Mouse (Mus musculus) thymus, adult 18-20 months (tissue): ENCODE results near the gene Camk1g.
A peak's percentile ranks its signal among the peaks of the same experiment; 100 is the strongest.

Experiments
- DNase-seq, 2 experiments: peaks; one replicate each; pipeline ENCODE4 v3.0.0; 2022; ENCODE audit warnings: mixed read lengths in 2 of 2

Camk1g gene

DNA sequence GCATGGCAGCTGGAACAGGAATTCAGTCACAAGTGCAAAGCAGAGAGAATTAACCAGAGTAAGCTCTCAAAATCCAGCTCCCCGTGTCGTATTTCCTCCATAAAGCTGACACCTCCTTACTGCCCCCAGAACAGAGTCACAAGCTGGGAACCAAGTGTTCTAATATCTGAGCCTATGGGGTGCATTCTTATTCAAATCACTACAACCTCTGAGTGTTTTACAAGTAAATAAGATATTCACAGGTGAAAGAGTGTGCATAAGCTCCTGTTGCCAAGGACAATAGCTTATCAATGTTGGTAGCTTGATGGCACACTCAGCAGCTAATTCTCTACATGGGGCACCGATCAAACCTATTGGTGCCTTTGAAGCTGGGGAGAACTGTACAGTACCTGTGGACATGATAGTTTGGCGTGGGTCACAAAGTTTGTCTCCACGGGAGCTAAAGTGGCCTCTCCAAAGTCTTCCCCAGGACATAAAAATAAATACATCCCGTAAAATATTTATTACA is 3.9 kb upstream of the Camk1g start:
- DNase-seq = no peak

- no peak for DNase-seq
Measured at GRCm38 (mm10) chr1:193369091-193369490, 1.0 kb downstream of the Camk1g start.

DNA sequence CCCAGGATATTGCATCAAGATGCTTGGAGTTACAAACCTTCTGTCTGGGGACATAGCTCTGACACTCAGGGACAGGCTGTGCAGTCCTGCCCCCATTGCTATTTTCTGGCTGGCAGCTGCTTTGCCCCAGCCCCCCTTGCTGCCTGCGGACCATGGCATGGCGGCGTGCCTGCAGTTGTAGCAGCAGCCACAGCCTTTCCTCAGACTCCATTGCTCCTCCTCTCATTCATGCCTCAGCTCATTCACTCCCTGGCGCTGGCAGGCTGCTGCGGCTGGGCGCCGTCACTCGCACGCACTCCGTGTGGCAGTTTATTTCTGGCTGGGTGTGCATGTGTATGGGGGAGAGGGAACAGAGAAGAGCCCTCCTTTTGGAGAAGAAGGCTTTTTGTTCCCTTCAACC is 2.0 kb downstream of the Camk1g start:
- DNase-seq = no peak

DNA sequence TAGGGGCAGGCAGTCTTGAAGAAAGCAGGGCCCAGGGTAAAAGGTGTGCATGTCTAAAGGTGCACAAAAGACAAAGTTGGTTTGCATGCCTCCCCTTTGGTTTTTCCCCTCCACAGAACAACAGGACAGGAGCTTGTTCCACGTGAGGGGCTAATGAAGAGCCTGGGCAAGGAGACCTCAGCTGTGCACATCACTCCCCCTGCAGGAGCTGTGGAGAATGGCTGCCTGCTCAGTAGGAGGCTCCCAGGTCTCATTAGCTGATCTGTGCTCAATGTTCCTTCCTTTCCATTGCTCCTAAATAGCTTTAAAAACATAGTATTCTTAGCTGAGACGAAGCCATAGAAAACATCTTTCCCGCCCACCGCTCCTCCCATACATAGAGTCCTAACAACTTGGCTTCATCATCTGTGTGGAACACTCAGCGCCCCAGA is 6.3 kb downstream of the Camk1g start:
- DNase-seq = peak in 1 of 2 experiments; percentile 52

DNA sequence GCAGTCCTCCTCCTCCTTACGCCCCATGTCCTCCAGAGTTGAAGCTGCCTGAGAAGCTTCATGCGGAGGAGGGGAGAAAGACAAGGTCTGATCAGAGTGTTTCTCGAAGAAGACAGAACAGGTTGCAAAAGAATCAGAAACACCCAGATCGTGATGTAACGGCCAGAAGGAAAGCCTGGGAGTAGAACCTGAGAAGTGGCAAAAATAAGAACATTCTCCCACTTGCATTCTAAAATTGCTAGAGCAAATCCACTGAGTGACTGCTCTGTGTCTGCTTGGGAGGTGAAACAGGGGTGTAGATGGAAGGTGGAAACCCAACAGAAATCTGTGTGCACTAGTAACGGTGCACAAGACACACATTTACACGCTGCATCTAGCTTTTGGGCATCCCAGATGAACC is 8.0 kb downstream of the Camk1g start:
- DNase-seq = no peak

DNA sequence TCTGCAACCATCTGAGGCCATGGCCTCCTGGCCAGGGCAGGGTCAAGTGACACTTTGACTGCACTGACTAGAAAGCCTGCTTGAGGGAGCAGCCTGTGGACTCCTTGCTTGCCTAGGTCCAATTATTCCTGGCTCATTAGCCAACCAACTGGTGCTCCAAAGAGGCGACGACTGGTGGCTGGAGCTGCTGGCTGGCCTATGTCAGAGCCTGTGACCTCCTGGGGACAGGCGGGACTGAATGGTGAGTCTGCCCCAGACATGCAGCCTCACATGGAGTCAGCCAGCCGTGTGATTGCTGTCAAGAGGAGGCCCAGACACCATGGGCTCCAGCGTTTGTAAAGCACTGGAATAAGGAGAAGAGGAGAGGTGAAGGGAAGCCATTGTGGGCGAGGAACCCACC is 8.9 kb downstream of the Camk1g start:
- no peak for DNase-seq

DNA sequence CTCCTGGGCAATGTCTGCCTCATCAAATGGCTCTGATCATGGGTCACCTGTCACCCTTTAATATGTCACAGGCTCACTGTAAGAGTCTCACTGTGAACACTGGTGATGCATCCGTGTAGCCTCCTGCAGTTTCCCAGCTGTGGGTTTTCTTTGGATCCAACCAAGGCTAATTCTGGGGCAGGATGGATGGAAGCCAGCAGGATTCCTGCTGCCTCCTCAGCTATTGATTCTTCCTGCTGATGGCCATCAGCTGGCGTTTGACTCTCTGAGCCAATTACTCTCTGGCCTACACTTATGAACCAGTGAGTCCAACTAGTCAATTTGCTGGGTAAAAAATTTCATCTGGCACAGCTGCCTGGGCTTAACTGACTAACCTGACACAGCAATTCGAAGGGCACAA is 10.9 kb downstream of the Camk1g start:
- DNase-seq = no peak

DNA sequence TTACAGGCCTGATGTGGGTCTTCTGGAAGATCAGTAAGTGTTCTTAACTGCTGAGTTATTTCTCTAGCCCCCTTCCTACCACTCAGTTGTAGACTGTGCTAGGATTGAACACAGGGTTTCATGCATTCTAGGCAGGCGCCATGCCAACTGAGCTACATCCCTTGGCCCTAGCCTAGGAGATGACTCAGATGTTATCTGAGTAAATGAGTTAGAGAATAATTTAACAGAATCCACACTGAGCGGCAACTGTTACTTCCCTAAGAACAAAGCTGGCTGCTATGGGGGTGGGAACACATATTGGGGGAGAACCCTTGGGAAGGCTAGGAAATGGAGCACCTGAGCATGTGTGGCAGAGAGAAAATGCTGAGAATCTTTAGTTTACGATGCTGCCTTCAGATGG is 18.5 kb downstream of the Camk1g start:
- no peak for DNase-seq

DNA sequence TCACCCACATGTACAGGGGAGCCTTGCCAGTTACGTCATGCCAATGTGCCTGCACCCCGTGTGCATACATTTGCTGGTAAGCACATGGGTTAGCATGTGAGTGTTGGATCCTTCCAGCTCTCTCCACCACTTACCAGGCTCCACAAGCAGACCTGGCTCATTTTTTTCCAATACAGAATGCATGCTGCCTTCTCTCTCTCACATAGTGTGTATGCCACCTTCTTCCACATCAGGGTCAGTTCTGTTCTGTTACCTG is 19.6 kb downstream of the Camk1g start:
- no peak for DNase-seq

GRCm38 (mm10) chr1:193349702-193350545 is 20.2 kb downstream of the Camk1g start:
- DNase-seq = peak in 1 of 2 experiments; percentile 43

DNA sequence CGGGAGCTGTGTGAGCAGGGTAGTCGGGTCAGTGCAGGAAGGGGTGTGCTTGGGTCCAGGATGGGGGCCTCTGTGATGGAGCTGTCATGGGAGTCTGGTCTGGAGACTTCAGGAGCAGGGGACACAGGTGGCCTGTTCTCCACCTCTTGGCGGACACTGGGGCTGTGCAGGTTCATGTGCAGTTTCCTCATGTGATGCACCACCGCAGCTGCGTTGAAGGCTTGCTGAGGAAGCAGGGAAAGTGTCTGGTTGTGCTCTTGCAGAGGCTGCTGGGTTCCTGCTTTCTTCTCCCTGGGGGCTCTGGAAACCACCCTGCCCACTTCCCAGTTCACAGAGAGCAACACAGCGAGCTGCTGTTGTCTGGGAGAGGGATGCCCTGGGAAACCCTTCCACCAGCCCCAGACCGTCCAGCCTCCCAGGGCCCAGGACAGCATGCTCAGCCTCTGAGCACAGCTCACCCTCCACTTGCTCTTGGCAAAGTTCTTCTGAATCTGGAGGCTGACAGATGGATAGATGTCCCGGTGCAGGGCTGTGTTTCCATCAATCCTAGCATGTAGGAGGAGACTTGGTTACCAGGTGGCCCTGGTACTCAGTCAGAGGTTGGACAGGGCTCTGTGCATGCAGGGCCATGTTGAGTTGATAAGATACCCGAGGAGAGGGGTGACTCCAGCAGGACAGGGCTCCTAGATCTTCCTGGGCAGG is 21.7 kb downstream of the Camk1g start:
- no peak for DNase-seq

DNA sequence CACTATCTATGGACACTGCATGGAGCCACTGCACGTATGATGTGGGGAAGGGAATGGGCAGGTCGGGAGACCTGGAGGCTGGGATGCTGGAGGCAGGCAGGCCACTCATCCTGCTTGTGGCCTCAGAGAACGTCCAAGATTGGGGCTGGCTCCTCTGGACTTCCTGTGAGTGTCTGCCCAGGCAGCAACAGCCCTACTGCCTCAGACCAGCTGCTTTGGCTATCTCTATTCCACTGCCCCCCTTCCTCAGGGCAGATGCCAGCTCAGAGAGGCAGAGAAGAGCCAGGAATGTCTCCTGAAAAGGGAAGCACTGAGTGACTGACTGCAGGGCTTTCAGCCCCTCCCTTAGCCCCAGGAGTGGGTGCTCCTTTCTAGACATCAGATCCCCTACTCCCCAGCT is 23.2 kb downstream of the Camk1g start:
- no peak for DNase-seq

- no peak for DNase-seq
Measured at GRCm38 (mm10) chr1:193344976-193345375, 25.1 kb downstream of the Camk1g start.

GRCm38 (mm10) chr1:193343853-193344252 is 26.2 kb downstream of the Camk1g start:
- DNase-seq = no peak

DNA sequence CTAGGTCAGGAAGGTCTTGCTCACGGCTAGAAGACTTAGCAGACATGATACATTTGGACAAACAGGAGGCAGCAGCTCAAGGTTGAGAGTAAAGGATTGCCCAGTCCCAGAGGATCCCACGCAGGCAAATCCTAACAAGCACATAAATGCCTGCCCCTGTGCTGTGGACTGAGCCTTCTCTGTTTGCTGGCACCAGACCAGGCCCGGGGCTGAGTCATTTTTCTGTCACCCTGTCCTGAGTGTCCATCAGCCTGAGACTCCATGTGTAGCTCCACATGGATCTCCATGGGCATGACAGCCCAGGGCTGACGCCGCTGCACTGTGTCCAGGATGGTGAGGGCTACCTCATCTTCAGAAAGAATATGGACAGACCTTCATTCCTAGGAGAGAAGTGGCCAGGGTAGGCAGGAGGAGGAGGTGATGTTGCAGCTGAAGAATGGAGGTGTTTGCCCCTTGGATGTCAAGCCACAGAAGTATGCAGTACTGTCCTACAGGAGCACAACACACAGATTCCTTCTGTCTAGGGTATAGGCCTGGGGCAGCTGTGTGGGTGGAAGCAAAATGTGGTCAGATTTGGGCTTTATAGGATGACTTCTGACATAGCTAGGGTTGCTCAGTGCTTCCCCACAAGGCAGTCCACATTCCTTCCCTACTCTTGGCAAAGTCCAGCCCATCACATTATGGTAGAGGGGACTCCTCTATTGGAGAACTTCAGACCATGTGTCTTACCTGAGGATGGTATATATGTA is 27.7 kb downstream of the Camk1g start:
- DNase-seq = no peak

- DNase-seq = peak; percentile 73 to 88
Measured at GRCm38 (mm10) chr1:193338363-193338995, 31.6 kb downstream of the Camk1g start.

DNA sequence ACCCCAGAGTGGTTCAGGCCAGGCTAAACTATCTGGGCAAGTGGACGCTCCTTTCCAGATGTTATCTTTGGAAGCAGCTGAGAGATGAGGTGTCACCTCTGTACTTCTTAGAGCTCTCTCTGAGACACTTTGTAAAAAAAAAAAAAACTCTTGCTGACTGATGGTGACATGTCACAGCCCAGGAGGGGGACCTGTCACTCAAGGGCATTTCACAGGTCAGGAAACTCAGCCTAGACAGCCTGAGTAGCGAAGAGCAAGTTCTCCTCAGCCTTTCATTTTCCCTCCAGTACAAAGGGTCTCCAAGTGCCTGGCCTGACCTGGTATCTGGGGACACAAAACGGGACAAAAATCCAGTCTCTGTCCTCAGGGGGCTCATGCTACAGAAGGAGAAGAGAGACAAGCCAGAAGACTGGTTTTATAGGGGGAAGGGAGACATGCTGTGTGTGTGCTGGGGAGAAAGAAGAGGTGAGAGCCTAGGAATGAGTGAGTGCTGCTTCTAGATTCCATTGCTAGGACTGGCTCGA is 32.2 kb downstream of the Camk1g start:
- DNase-seq = peak in 1 of 2 experiments; percentile 55

DNA sequence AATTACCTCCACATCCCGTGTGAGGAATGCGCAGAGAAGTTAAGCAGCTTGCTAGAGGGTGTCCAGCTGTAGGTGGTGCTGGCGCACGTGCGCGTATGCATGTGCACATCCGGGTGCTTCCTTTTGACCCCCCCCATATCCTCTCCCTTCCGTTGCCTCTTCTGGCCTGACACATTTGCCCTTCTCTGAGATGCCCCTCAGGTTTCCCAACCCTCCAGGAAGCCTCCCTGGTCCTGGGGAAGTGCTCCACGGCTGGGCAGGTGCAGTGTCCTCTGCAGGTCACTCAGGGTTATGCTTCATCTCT is 33.1 kb downstream of the Camk1g start:
- peak; percentile 62 to 75 for DNase-seq

DNA sequence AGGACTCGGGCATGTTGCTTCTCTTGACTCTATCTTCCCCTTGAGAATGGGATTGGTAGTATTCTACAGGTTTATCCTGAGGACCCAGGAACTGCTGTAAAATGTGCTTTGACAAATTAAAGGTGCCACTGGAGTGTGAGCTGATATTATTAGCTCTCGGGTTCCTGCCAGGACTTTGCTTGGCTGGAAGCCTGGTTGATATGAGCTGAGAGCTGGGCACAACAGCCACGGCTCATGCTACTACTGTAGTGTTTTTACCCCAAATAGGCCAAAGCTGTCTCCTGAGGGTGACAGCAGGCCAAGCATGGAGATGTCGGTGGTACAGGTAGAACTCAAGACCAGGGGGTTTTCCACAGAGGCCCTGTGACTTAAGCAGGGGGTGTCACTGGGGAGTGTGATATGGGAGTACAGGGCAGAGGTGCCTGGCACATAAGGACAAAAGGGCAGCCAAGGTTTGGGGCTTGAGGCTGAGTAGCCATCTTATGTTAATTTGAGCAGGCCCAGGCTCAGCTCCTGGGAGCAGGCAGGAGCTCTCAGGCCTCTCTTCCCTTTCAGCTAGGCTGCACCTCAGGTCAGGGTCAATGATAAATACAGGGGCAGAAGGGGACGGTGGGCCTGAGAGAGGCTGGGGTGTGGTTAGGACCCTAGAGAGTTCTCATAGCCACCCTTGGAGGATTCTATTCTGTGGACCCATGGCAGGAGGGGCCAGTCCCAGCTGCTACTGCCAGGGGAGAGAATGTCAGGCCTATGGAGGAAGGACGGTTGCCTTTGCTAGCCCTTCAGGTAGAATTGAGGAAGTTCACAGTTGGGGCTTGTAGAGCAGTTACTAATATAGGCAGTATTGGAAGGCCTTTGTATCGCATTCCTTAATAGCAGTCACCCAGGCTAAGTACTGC is 33.7 kb downstream of the Camk1g start:
- no peak for DNase-seq

DNA sequence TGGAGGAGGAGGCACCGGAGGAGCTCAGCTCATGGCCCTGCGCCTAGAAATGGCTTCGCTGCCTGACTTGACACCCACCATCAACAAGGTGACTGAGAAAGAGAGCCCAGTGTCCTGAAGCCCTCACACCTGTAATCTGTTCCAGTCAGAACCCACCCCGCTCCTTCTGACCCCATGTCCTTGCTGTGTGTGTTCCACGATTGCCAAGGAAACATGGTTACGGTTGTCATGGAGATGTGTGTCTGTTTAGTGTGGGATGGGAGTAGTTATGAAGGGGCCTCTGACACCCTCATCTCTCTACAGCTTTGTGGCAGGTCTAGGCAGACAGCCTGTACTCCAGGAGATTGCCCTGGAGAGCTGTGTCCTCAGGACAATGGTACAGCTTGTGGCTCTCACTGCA is 35.6 kb downstream of the Camk1g start:
- no peak for DNase-seq

- DNase-seq = no peak
Measured at GRCm38 (mm10) chr1:193333776-193334175, 36.3 kb downstream of the Camk1g start.

DNA sequence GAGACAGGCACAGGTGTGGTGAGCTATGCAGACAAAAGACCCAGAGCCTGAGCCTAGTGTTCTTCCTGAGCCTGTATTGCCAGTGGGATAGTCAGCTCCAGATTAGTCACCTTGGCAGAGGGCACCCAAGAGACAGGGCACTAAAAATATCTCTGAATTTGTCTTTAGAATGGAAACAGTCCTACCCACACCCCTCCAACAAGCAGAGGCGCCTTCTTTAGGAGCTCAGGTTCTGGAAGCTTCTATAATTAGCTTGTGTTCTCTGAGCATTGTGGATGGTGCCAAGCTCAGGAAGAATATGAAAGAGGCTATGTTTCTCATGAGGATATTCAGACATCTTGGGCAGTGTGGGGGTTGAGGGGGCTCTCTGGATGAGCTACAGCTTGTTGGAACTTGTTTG is 37.4 kb downstream of the Camk1g start:
- DNase-seq = no peak
